Mouse (Mus musculus): ENCODE measurements around the gene Heatr9.

- TF ChIP-seq CTCF (IDR thresholded peaks at IDR 0.05; ENCODE audit: extremely low read depth, insufficient read length, insufficient replicate concordance, low read depth, low read length): no peak
- TF ChIP-seq POLR2A (IDR thresholded peaks at IDR 0.05; ENCODE audit: low read depth, low read length): no peak
These were observed 12.2 kb upstream of the Heatr9 start for GRCm38 (mm10) chr11:83534143-83534542.

Data from small intestine, adult 2 months (tissue).